Mouse (Mus musculus): ENCODE measurements at regions not wholly inside any gene's neighbourhood (a gene's known extent, or its start where the extent isn't known, plus 50 kb on each side); places are given as distances from the start of the nearest gene placed in this dataset.

DNA sequence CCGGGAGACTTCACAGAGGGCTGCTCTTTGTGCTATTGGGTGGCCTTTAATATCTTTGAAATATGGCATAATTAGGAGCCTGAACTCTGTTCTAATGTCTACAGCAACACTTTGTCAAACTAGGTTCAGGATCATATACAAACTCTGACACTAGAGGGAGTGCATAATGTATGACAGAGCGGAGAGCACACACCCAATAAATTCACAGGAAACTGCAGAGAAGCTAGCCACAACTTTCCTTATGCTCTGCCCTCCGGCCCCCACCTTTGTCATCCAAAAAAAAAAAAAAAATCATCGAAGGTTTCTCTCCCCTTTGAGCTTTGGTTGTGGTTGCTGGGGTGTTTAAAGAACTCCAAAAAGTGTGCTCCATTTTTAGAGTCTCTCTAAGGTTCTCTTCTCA is 107.6 kb downstream of the Npy start:
- no peak for TF ChIP-seq POLR2A (IDR thresholded peaks at IDR 0.05; ENCODE audit: extremely low read depth, insufficient read depth, low read length)
- peak; percentile 27; the same call in 1 of the 2 replicates for TF ChIP-seq CTCF (IDR thresholded peaks at IDR 0.05; ENCODE audit: extremely low read depth, insufficient read depth, low read length)

All from cortical plate, adult 2 months (tissue).